Mouse (Mus musculus): ENCODE measurements around the gene Fbxl16. TPM values are rescaled to one million over a fixed set of nuclear protein-coding genes. Genes with fewer than 3 reads are reported as not detected.
A peak's percentile ranks its signal among the peaks of the same experiment; 100 is the strongest.

Gene Fbxl16
- polyA plus RNA-seq, 1 experiment from 2014 or later, result 13.2 TPM

GRCm38 (mm10) chr17:25777948-25778347 is 30.9 kb upstream of the Fbxl16 start:
- Histone ChIP-seq H3K4me1 (ENCODE audit: control insufficient read depth, insufficient read depth, low read length) (peaks cover 9% of the 10 kb centered on the region), H3K36me3 (ENCODE audit: control insufficient read depth, insufficient read depth, low read length) (no peaks in the 10 kb centered on the region; the same call in 1 of the 2 replicates), H3K27me3 (ENCODE audit: control insufficient read depth, insufficient read depth, low read length) (no peaks in the 10 kb centered on the region), H3K9me3 (ENCODE audit: control insufficient read depth, low read length) (no peaks in the 10 kb centered on the region), H3K4me3 (ENCODE audit: low read depth, low read length) (no peak overlapping the region), H3K27ac (ENCODE audit: low read depth, low read length) (no peak overlapping the region), H3K9ac (ENCODE audit: low read length) (no peak overlapping the region), H3K4me2 (ENCODE audit: low read depth) (no peak overlapping the region)
- ATAC-seq (ENCODE audit: insufficient read depth, low FRiP score, low TSS enrichment), result no peak
- 88% methylated on average over 5 of the region's 5 CpGs for WGBS
- no peak for DNase-seq (ENCODE audit: low spot score)

- H3K36me3 ChIP-seq (ENCODE audit: control insufficient read depth, insufficient read depth, low read length), result peaks cover 3% of the 10 kb centered on the region; the same call in 1 of the 2 replicates
- no peaks in the 10 kb centered on the region for H3K27me3 ChIP-seq (ENCODE audit: control insufficient read depth, insufficient read depth, low read length)
- H3K4me3 ChIP-seq (ENCODE audit: low read depth, low read length), result no peak overlapping the region
- H3K27ac ChIP-seq (ENCODE audit: low read depth, low read length), result no peak overlapping the region
- no peak overlapping the region for H3K4me2 ChIP-seq (ENCODE audit: low read depth)
- 74% methylated on average over 6 of the region's 6 CpGs for WGBS
- H3K9ac ChIP-seq (ENCODE audit: low read length), result no peak overlapping the region
- ATAC-seq (ENCODE audit: insufficient read depth, low FRiP score, low TSS enrichment) (no peak), DNase-seq (ENCODE audit: low spot score) (no peak)
- peaks cover 10% of the 10 kb centered on the region for H3K4me1 ChIP-seq (ENCODE audit: control insufficient read depth, insufficient read depth, low read length)
- no peaks in the 10 kb centered on the region for H3K9me3 ChIP-seq (ENCODE audit: control insufficient read depth, low read length)
Observed at GRCm38 (mm10) chr17:25781339-25781738, 27.5 kb upstream of the Fbxl16 start.

GRCm38 (mm10) chr17:25783086-25783485 is 25.8 kb upstream of the Fbxl16 start:
- peaks cover 3% of the 10 kb centered on the region; the same call in 1 of the 2 replicates for H3K36me3 ChIP-seq (ENCODE audit: control insufficient read depth, insufficient read depth, low read length)
- ATAC-seq (ENCODE audit: insufficient read depth, low FRiP score, low TSS enrichment), result no peak
- peaks cover 10% of the 10 kb centered on the region for H3K4me1 ChIP-seq (ENCODE audit: control insufficient read depth, insufficient read depth, low read length)
- DNase-seq (ENCODE audit: low spot score), result no peak
- no peaks in the 10 kb centered on the region for H3K9me3 ChIP-seq (ENCODE audit: control insufficient read depth, low read length)
- no peak overlapping the region for H3K4me3 ChIP-seq (ENCODE audit: low read depth, low read length)
- H3K27me3 ChIP-seq (ENCODE audit: control insufficient read depth, insufficient read depth, low read length), result no peaks in the 10 kb centered on the region
- 71% methylated on average over 7 of the region's 7 CpGs for WGBS
- H3K9ac ChIP-seq (ENCODE audit: low read length), result no peak overlapping the region; the same call in 1 of the 2 replicates
- no peak overlapping the region for H3K4me2 ChIP-seq (ENCODE audit: low read depth)
- H3K27ac ChIP-seq (ENCODE audit: low read depth, low read length), result no peak overlapping the region

GRCm38 (mm10) chr17:25783861-25784574 is 24.9 kb upstream of the Fbxl16 start:
- H3K9ac ChIP-seq (ENCODE audit: low read length), result peak overlapping the region; percentile 85; the same call in 1 of the 2 replicates
- no peak for ATAC-seq (ENCODE audit: insufficient read depth, low FRiP score, low TSS enrichment)
- H3K36me3 ChIP-seq (ENCODE audit: control insufficient read depth, insufficient read depth, low read length), result peaks cover 3% of the 10 kb centered on the region; the same call in 1 of the 2 replicates
- H3K9me3 ChIP-seq (ENCODE audit: control insufficient read depth, low read length), result no peaks in the 10 kb centered on the region
- 82% methylated on average over 15 of the region's 15 CpGs for WGBS
- H3K27me3 ChIP-seq (ENCODE audit: control insufficient read depth, insufficient read depth, low read length), result no peaks in the 10 kb centered on the region
- H3K4me2 ChIP-seq (ENCODE audit: low read depth), result peak overlapping the region; percentile 86
- no peak for DNase-seq (ENCODE audit: low spot score)
- peaks cover 10% of the 10 kb centered on the region for H3K4me1 ChIP-seq (ENCODE audit: control insufficient read depth, insufficient read depth, low read length)
- no peak overlapping the region for H3K27ac ChIP-seq (ENCODE audit: low read depth, low read length)
- H3K4me3 ChIP-seq (ENCODE audit: low read depth, low read length), result peak overlapping the region; percentile 71

GRCm38 (mm10) chr17:25785281-25785745 is 23.6 kb upstream of the Fbxl16 start, which contains the start of gene Haghl:
Gene Haghl, minus strand, starts transcription at chr17:25785673.
- peak; percentile 77 for ATAC-seq (ENCODE audit: insufficient read depth, low FRiP score, low TSS enrichment)
- H3K9me3 ChIP-seq (ENCODE audit: control insufficient read depth, low read length), result no peaks in the 10 kb centered on the region
- peaks cover 3% of the 10 kb centered on the region; the same call in 1 of the 2 replicates for H3K36me3 ChIP-seq (ENCODE audit: control insufficient read depth, insufficient read depth, low read length)

GRCm38 (mm10) chr17:25786280-25786679 is 22.6 kb upstream of the Fbxl16 start, which contains the start of gene Ccdc78:
Gene Ccdc78, plus strand, starts transcription at chr17:25786580.
- peaks cover 3% of the 10 kb centered on the region; the same call in 1 of the 2 replicates for H3K36me3 ChIP-seq (ENCODE audit: control insufficient read depth, insufficient read depth, low read length)
- peak within 1 kb of the TSS; percentile 85 for H3K9ac ChIP-seq (ENCODE audit: low read length)
- 87% methylated on average over 3 of the region's 3 CpGs for WGBS
- no peak for ATAC-seq (ENCODE audit: insufficient read depth, low FRiP score, low TSS enrichment)
- peaks cover 12% of the 10 kb centered on the region for H3K4me1 ChIP-seq (ENCODE audit: control insufficient read depth, insufficient read depth, low read length)
- no peak for DNase-seq (ENCODE audit: low spot score)
- H3K4me3 ChIP-seq (ENCODE audit: low read depth, low read length), result peak within 1 kb of the TSS; percentile 71
- H3K27ac ChIP-seq (ENCODE audit: low read depth, low read length), result peak within 1 kb of the TSS; percentile 83
- no peaks in the 10 kb centered on the region for H3K9me3 ChIP-seq (ENCODE audit: control insufficient read depth, low read length)
- H3K4me2 ChIP-seq (ENCODE audit: low read depth), result peak within 1 kb of the TSS; percentile 86
- no peaks in the 10 kb centered on the region for H3K27me3 ChIP-seq (ENCODE audit: control insufficient read depth, insufficient read depth, low read length)

More at GRCm38 (mm10) chr17:25785281-25785745, 23.6 kb upstream of the Fbxl16 start, which contains the start of gene Haghl:
- H3K27ac ChIP-seq (ENCODE audit: low read depth, low read length), result peak within 1 kb of the TSS; percentile 83
- whole genome bisulfite sequencing, result under 1% methylated on average over 23 of the region's 23 CpGs
- H3K27me3 ChIP-seq (ENCODE audit: control insufficient read depth, insufficient read depth, low read length), result no peaks in the 10 kb centered on the region
- H3K4me2 ChIP-seq (ENCODE audit: low read depth), result peak within 1 kb of the TSS; percentile 86
- peak within 1 kb of the TSS; percentile 85 for H3K9ac ChIP-seq (ENCODE audit: low read length)
- DNase-seq (ENCODE audit: low spot score), result peak; percentile 97
- peak within 1 kb of the TSS; percentile 71 for H3K4me3 ChIP-seq (ENCODE audit: low read depth, low read length)
- H3K4me1 ChIP-seq (ENCODE audit: control insufficient read depth, insufficient read depth, low read length), result peaks cover 10% of the 10 kb centered on the region

GRCm38 (mm10) chr17:25786781-25787504 is 21.9 kb upstream of the Fbxl16 start:
- no peak overlapping the region for H3K4me3 ChIP-seq (ENCODE audit: low read depth, low read length)
- peaks cover 3% of the 10 kb centered on the region; the same call in 1 of the 2 replicates for H3K36me3 ChIP-seq (ENCODE audit: control insufficient read depth, insufficient read depth, low read length)
- no peak overlapping the region for H3K9ac ChIP-seq (ENCODE audit: low read length)
- 93% methylated on average over 9 of the region's 9 CpGs for WGBS
- DNase-seq (ENCODE audit: low spot score) (no peak), ATAC-seq (ENCODE audit: insufficient read depth, low FRiP score, low TSS enrichment) (no peak)
- H3K4me1 ChIP-seq (ENCODE audit: control insufficient read depth, insufficient read depth, low read length), result peaks cover 14% of the 10 kb centered on the region
- no peak overlapping the region for H3K27ac ChIP-seq (ENCODE audit: low read depth, low read length)
- H3K9me3 ChIP-seq (ENCODE audit: control insufficient read depth, low read length), result no peaks in the 10 kb centered on the region
- H3K27me3 ChIP-seq (ENCODE audit: control insufficient read depth, insufficient read depth, low read length), result no peaks in the 10 kb centered on the region
- no peak overlapping the region for H3K4me2 ChIP-seq (ENCODE audit: low read depth)

- Histone ChIP-seq H3K4me2 (ENCODE audit: low read depth) (peak overlapping the region; percentile 96), H3K36me3 (ENCODE audit: control insufficient read depth, insufficient read depth, low read length) (0 out of 2 replicates have a peak, but pooled peaks cover 2% of the 10 kb centered on the region), H3K4me3 (ENCODE audit: low read depth, low read length) (peak overlapping the region; percentile 56), H3K9me3 (ENCODE audit: control insufficient read depth, low read length) (no peaks in the 10 kb centered on the region), H3K9ac (ENCODE audit: low read length) (peak overlapping the region; percentile 75), H3K27me3 (ENCODE audit: control insufficient read depth, insufficient read depth, low read length) (no peaks in the 10 kb centered on the region), H3K4me1 (ENCODE audit: control insufficient read depth, insufficient read depth, low read length) (peaks cover 40% of the 10 kb centered on the region), H3K27ac (ENCODE audit: low read depth, low read length) (peak overlapping the region; percentile 88)
- DNase-seq (ENCODE audit: low spot score) (peak; percentile 56), ATAC-seq (ENCODE audit: insufficient read depth, low FRiP score, low TSS enrichment) (no peak)
- WGBS, result 31% methylated on average over 19 of the region's 19 CpGs
Observed at GRCm38 (mm10) chr17:25791320-25791842, 17.5 kb upstream of the Fbxl16 start.
